Mouse (Mus musculus): ENCODE data around the gene Actrt2. TPM values are rescaled to one million over a fixed set of nuclear protein-coding genes. Genes with fewer than 3 reads are reported as not detected.

Actrt2 gene
- polyA plus RNA-seq, 1 experiment from 2014 or later, result not detected

DNA sequence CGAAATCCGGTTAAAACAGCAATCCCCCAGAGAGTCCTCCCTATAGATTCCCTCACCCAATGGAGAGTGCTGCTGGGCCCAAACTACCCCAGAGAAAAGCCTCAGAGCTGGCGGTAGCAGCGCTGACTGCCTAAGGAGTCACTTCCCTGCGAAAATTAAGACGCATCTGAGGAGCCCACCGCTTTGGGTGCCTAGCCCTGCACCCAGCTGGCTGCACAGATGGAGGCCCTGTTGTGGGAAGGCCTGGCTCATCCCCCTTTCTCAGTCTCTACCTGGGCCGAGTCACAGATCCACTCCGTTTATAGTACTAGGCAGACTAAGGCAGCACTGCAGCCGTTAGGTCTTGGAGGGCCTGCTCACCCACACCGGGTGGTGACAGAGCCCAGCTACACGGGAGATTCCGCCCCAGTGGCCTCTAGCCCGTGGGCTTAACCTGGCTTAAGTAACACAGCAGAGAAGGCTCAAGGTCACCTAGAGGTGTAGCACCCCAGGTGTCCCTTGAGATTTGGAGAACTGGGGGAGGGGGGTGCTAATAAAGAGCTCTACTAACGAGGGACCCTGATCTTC lies 29.3 kb downstream of the Actrt2 start:
- Histone ChIP-seq H3K27ac (replicated peaks; ENCODE audit: low read depth, low read length) (no peak overlapping the region), H3K27me3 (ENCODE audit: control insufficient read depth, insufficient read depth, low read length) (peaks cover 85% of the 10 kb centered on the region), H3K4me2 (ENCODE audit: low read length) (peak overlapping the region; percentile 64; the same call in 1 of the 2 replicates), H3K4me3 (replicated peaks; ENCODE audit: low read depth, low read length) (no peak overlapping the region), H3K9ac (replicated peaks; ENCODE audit: low read length) (no peak overlapping the region), H3K9me3 (ENCODE audit: control insufficient read depth, low read length) (no peaks in the 10 kb centered on the region), H3K4me1 (ENCODE audit: control insufficient read depth, insufficient read depth, low read length) (peaks cover 3% of the 10 kb centered on the region), H3K36me3 (ENCODE audit: control insufficient read depth, insufficient read depth, low read length) (no peaks in the 10 kb centered on the region)
- peak; percentile 46 for DNase-seq
- WGBS, result 5% methylated on average over 15 of the region's 15 CpGs
- ATAC-seq (ENCODE audit: low FRiP score, low TSS enrichment), result no peak

DNA sequence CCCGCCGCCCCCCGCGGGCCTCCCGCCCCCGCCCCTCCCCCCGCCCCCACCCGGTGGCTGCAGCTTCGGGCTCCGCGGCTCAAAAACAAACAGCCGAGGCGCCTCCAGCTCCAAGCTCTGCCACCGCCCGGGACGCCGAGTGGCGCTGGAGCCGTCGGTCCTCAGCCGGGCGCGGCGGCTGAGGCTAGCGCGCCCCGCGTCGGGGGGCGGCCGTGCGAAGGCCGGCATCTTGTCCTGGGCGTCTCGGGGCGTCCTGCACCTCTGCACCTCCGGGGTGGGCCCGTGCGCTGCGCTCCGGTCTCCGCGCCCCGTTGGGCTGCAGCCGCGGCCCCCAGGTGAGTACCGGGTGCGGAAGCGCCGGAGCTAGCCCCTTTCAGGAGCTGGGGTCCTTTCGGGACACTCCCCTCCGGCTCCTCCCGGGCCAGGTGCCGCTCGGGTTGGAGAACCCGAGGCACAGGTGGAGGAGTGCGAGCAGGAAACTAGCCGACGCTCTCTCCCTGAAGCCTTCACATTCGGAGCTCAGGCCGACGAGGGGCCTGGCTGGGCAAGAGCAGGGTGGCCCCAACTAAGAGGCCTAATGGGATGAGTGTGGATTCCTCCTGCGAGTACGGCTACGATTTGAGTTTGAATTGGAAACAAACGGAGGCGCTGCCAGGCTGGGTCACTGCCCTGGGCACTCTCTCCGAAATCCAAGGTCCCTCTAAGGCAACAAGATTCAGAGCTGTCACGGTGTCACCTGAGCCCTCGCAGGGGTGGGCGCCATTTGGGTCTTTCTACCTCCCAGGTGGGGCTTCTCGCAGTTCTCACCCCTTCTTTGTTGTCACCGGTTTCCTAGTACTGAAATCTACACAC lies 30.0 kb downstream of the Actrt2 start:
- peak; percentile 61 for DNase-seq
- ATAC-seq (ENCODE audit: low FRiP score, low TSS enrichment), result no peak
- peaks cover 3% of the 10 kb centered on the region for H3K4me1 ChIP-seq (ENCODE audit: control insufficient read depth, insufficient read depth, low read length)

GRCm38 (mm10) chr4:154636721-154637311 lies 30.9 kb downstream of the Actrt2 start, which contains the start of gene Prdm16:
Gene Prdm16, minus strand, starts transcription at chr4:154636873.
- ATAC-seq (ENCODE audit: low FRiP score, low TSS enrichment), result 0 out of 2 replicates have a peak, but pooled peaks have one; percentile 7
- H3K4me2 ChIP-seq (ENCODE audit: low read length), result peak within 1 kb of the TSS; percentile 64
- H3K4me3 ChIP-seq (replicated peaks; ENCODE audit: low read depth, low read length), result peak within 1 kb of the TSS; percentile 41
- peaks cover 82% of the 10 kb centered on the region for H3K27me3 ChIP-seq (ENCODE audit: control insufficient read depth, insufficient read depth, low read length)
- peak; percentile 76 for DNase-seq
- peak within 1 kb of the TSS; percentile 56 for H3K9ac ChIP-seq (replicated peaks; ENCODE audit: low read length)
- no peaks in the 10 kb centered on the region for H3K36me3 ChIP-seq (ENCODE audit: control insufficient read depth, insufficient read depth, low read length)
- WGBS, result under 1% methylated on average over 47 of the region's 47 CpGs
- no peaks in the 10 kb centered on the region for H3K9me3 ChIP-seq (ENCODE audit: control insufficient read depth, low read length)
- peaks cover 3% of the 10 kb centered on the region for H3K4me1 ChIP-seq (ENCODE audit: control insufficient read depth, insufficient read depth, low read length)
- H3K27ac ChIP-seq (replicated peaks; ENCODE audit: low read depth, low read length), result peak within 1 kb of the TSS; percentile 66

More for the DNA sequence above, 30.0 kb downstream of the Actrt2 start:
- H3K4me2 ChIP-seq (ENCODE audit: low read length), result peak overlapping the region; percentile 64
- peak overlapping the region; percentile 41 for H3K4me3 ChIP-seq (replicated peaks; ENCODE audit: low read depth, low read length)
- peaks cover 84% of the 10 kb centered on the region for H3K27me3 ChIP-seq (ENCODE audit: control insufficient read depth, insufficient read depth, low read length)
- H3K36me3 ChIP-seq (ENCODE audit: control insufficient read depth, insufficient read depth, low read length), result no peaks in the 10 kb centered on the region
- H3K9ac ChIP-seq (replicated peaks; ENCODE audit: low read length), result peak overlapping the region; percentile 36; the same call in 1 of the 2 replicates
- no peaks in the 10 kb centered on the region for H3K9me3 ChIP-seq (ENCODE audit: control insufficient read depth, low read length)
- H3K27ac ChIP-seq (replicated peaks; ENCODE audit: low read depth, low read length), result 0 out of 2 replicates have a peak overlapping the region, but pooled peaks have one; percentile 41
- under 1% methylated on average over 71 of the region's 73 CpGs for WGBS

- Histone ChIP-seq H3K27me3 (ENCODE audit: control insufficient read depth, insufficient read depth, low read length) (peaks cover 86% of the 10 kb centered on the region), H3K4me2 (ENCODE audit: low read length) (peak overlapping the region; percentile 64), H3K9me3 (ENCODE audit: control insufficient read depth, low read length) (no peaks in the 10 kb centered on the region), H3K4me3 (replicated peaks; ENCODE audit: low read depth, low read length) (peak overlapping the region; percentile 41), H3K9ac (replicated peaks; ENCODE audit: low read length) (peak overlapping the region; percentile 56), H3K4me1 (ENCODE audit: control insufficient read depth, insufficient read depth, low read length) (peaks cover 3% of the 10 kb centered on the region), H3K36me3 (ENCODE audit: control insufficient read depth, insufficient read depth, low read length) (no peaks in the 10 kb centered on the region), H3K27ac (replicated peaks; ENCODE audit: low read depth, low read length) (peak overlapping the region; percentile 66)
- DNase-seq, result peak; percentile 80
- under 1% methylated on average over 23 of the region's 30 CpGs for WGBS
- peak; percentile 81 for ATAC-seq (ENCODE audit: low FRiP score, low TSS enrichment)
These were observed 31.6 kb downstream of the Actrt2 start for GRCm38 (mm10) chr4:154636053-154636433.

DNA sequence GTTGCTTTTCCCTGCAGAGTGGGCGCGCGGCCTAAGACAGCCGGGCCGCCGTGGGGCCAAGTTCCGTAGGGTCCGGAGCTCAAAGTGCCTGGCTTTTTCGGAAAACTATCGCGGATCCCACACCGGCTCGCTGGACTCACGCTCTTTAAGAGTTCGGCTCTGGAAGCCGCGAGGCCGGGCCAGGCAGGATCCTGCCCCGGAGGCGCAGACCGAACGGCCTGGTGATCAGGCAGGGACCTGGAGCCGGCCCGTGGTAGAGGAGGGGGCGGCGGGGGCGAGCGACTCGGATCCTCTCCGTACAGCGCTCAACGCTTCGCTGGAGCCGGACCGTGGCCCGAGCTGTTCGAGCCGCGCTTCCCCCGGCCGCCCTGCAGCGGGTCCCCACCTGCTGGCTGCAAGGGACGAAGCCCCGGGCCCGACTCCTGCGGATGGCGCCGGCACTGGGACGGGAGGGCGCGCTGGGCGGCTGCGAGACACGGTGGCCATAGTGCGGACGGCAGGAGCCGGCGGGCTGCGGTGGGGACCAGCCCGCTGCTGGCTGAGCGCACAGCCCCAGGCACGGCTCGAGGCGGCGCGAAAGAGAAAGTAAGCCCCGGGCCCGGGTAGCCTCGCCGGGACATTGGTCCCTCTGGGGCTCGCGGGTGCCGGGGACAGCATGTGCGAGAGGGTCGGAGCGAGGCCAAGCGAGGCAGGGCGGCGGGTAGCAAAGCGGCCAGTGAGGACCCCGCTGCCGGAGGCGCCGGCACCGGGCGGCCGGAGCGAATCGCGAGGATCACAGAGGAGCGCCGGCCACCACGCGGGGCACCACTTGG lies 32.2 kb downstream of the Actrt2 start:
- H3K9me3 ChIP-seq (ENCODE audit: control insufficient read depth, low read length), result no peaks in the 10 kb centered on the region
- H3K27me3 ChIP-seq (ENCODE audit: control insufficient read depth, insufficient read depth, low read length), result peaks cover 90% of the 10 kb centered on the region
- ATAC-seq (ENCODE audit: low FRiP score, low TSS enrichment), result peak; percentile 53
- H3K27ac ChIP-seq (replicated peaks; ENCODE audit: low read depth, low read length), result peak overlapping the region; percentile 66
- no peaks in the 10 kb centered on the region for H3K36me3 ChIP-seq (ENCODE audit: control insufficient read depth, insufficient read depth, low read length)
- peak overlapping the region; percentile 41 for H3K4me3 ChIP-seq (replicated peaks; ENCODE audit: low read depth, low read length)
- H3K4me1 ChIP-seq (ENCODE audit: control insufficient read depth, insufficient read depth, low read length), result peaks cover 3% of the 10 kb centered on the region
- H3K4me2 ChIP-seq (ENCODE audit: low read length), result peak overlapping the region; percentile 64
- DNase-seq, result peak; percentile 70
- under 1% methylated on average over 94 of the region's 94 CpGs for WGBS
- H3K9ac ChIP-seq (replicated peaks; ENCODE audit: low read length), result peak overlapping the region; percentile 56

DNA sequence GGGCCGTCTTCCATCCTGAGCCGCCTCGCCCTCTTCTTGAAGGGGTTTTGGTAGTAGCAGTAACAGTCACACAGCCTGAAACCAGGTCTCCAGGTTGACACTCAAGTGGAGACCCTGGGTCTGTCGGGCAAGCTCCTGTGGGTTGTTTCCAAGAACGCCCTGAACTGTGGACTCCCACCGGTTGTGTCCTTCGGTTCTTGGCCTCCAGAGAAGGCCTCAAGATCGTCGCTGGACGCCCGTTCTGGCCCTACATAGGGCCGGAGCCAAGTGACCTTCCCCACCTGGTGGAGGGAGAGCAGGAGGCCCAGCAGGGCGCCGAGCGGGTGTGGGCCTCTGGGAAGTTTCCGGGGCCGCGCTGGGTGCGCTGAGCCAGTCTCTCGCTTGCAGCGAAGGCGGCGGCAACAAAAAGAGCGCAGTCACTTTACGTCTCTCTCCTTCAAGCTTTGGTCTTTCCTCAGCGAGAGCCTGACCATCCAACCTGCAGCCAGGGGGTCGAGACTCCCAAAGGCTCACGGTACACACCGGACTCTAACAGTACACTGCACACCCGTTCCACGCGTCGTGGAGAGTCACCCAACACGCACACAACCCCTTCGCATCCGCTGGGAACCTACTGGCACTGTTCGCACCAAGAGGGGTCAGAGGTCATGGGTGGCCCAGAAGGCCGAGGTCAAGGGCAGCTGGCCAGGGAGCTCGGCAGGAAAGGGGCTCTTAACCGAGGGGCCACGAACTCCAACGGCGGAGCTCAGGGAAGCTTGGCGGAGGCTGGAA lies 33.0 kb downstream of the Actrt2 start:
- no peak overlapping the region for H3K27ac ChIP-seq (replicated peaks; ENCODE audit: low read depth, low read length)
- 9% methylated on average over 44 of the region's 44 CpGs for WGBS

GRCm38 (mm10) chr4:154634001-154634400 lies 33.7 kb downstream of the Actrt2 start:
- no peaks in the 10 kb centered on the region for H3K36me3 ChIP-seq (ENCODE audit: control insufficient read depth, insufficient read depth, low read length)
- H3K27ac ChIP-seq (replicated peaks; ENCODE audit: low read depth, low read length), result no peak overlapping the region
- peaks cover 83% of the 10 kb centered on the region for H3K27me3 ChIP-seq (ENCODE audit: control insufficient read depth, insufficient read depth, low read length)
- DNase-seq (no peak), ATAC-seq (ENCODE audit: low FRiP score, low TSS enrichment) (no peak)
- no peaks in the 10 kb centered on the region for H3K9me3 ChIP-seq (ENCODE audit: control insufficient read depth, low read length)
- 59% methylated on average over 3 of the region's 3 CpGs for WGBS
- no peak overlapping the region; the same call in 1 of the 2 replicates for H3K9ac ChIP-seq (replicated peaks; ENCODE audit: low read length)
- peak overlapping the region; percentile 64 for H3K4me2 ChIP-seq (ENCODE audit: low read length)
- peaks cover 3% of the 10 kb centered on the region for H3K4me1 ChIP-seq (ENCODE audit: control insufficient read depth, insufficient read depth, low read length)
- peak overlapping the region; percentile 41 for H3K4me3 ChIP-seq (replicated peaks; ENCODE audit: low read depth, low read length)

More for the DNA sequence above, 33.0 kb downstream of the Actrt2 start:
- H3K4me2 ChIP-seq (ENCODE audit: low read length), result peak overlapping the region; percentile 64
- H3K9ac ChIP-seq (replicated peaks; ENCODE audit: low read length), result peak overlapping the region; percentile 56; the same call in 1 of the 2 replicates
- H3K36me3 ChIP-seq (ENCODE audit: control insufficient read depth, insufficient read depth, low read length), result no peaks in the 10 kb centered on the region
- no peaks in the 10 kb centered on the region for H3K9me3 ChIP-seq (ENCODE audit: control insufficient read depth, low read length)
- peaks cover 3% of the 10 kb centered on the region for H3K4me1 ChIP-seq (ENCODE audit: control insufficient read depth, insufficient read depth, low read length)
- ATAC-seq (ENCODE audit: low FRiP score, low TSS enrichment) (no peak), DNase-seq (peak; percentile 50)
- H3K27me3 ChIP-seq (ENCODE audit: control insufficient read depth, insufficient read depth, low read length), result peaks cover 88% of the 10 kb centered on the region
- peak overlapping the region; percentile 41 for H3K4me3 ChIP-seq (replicated peaks; ENCODE audit: low read depth, low read length)
